Mouse (Mus musculus) kidney, postnatal 0 days (tissue): Measurements from ENCODE around the gene Cpa1. TPM values are rescaled to one million over a fixed set of nuclear protein-coding genes. Genes with fewer than 3 reads are reported as not detected.
A peak's percentile ranks its signal among the peaks of the same experiment; 100 is the strongest.

Experiments used
- ATAC-seq: fragments of 200-750 bp; cut with Nextera tagmentation; replicated peaks from 2 replicates; pipeline ENCODE4 v1.8.0; 2017; ENCODE audit warnings: low read depth, moderate number of reproducible peaks, moderate TSS enrichment, moderate library complexity; ENCODE audit not compliant: low FRiP score
- DNase-seq: peaks from one replicate; pipeline ENCODE4 v3.0.0-alpha.2; 2016; ENCODE audit warnings: low spot score
- H3K27ac ChIP-seq: fragments of 300-500 bp; sonication (generic); 2 replicates; pipeline ENCODE4 v1.5.1; 2014; ENCODE audit warnings: mild to moderate bottlenecking
- H3K27me3 ChIP-seq: fragments of 300-500 bp; sonication (generic); 2 replicates; pipeline ENCODE4 v1.6.1; 2014; ENCODE audit warnings: low read length, mixed read lengths; ENCODE audit not compliant: insufficient read depth
- H3K36me3 ChIP-seq: fragments of 300-500 bp; sonication (generic); 2 replicates; pipeline ENCODE4 v1.6.1; 2014; ENCODE audit warnings: low read length, mixed read lengths; ENCODE audit not compliant: insufficient read depth
- H3K4me1 ChIP-seq: fragments of 300-500 bp; sonication (generic); replicated peaks from 2 replicates; pipeline ENCODE4 v1.6.1; 2014; ENCODE audit warnings: antibody characterized with exemption, low read length, mixed read lengths; ENCODE audit not compliant: insufficient read depth
- H3K4me2 ChIP-seq: fragments of 300-500 bp; sonication (generic); 2 replicates; pipeline ENCODE4 v1.6.1; 2014; ENCODE audit warnings: mild to moderate bottlenecking, low read length, moderate library complexity, mixed read lengths
- H3K4me3 ChIP-seq: fragments of 300-500 bp; sonication (generic); replicated peaks from 2 replicates; pipeline ENCODE4 v1.5.1; 2014; ENCODE audit warnings: low read depth, low read length
- H3K9ac ChIP-seq: fragments of 300-500 bp; sonication (generic); 2 replicates; pipeline ENCODE4 v1.6.1; 2014; ENCODE audit warnings: low read depth, low read length
- H3K9me3 ChIP-seq: fragments of 300-500 bp; sonication (generic); replicated peaks from 2 replicates; pipeline ENCODE4 v1.6.1; 2016; ENCODE audit warnings: low read length, inconsistent platforms, mixed read lengths
- CTCF ChIP-seq: IDR thresholded peaks from 2 replicates; pipeline ENCODE4 v1.5.1; 2016; ENCODE audit warnings: antibody characterized with exemption, low read depth, mild to moderate bottlenecking, moderate library complexity
- WGBS: fragments of 180-500 bp; shearing (Covaris S2); extraction: QIAGEN DNeasy Blood & Tissue Kit; methylation state at CpG from one replicate; pipeline ENCODE4 v1.1.7; 2014; 5-methylcytosine and 5-hydroxymethylcytosine counted together
- polyA plus RNA-seq: library from polyadenylated mRNA; unstranded; fragments of >200 nt; fragmentation: Nextera tagmentation; extraction: Ambion mirVana; gene quantifications from 2 replicates; pipeline ENCODE4 v1.2.1, GENCODE M21; 2015

Cpa1 gene
- polyA plus RNA-seq, 1 experiment from 2014 or later, result 0.53 TPM

GRCm38 (mm10) chr6:30652425-30653188 lies 13.6 kb downstream of the Cpa1 start:
- no peak overlapping the region for H3K4me2 ChIP-seq
- H3K27me3 ChIP-seq, result no peaks in the 10 kb centered on the region
- H3K9ac ChIP-seq, result no peak overlapping the region
- no peaks in the 10 kb centered on the region for H3K36me3 ChIP-seq
- H3K9me3 ChIP-seq, result no peaks in the 10 kb centered on the region
- no peak overlapping the region for H3K4me3 ChIP-seq
- TF ChIP-seq CTCF, result no peak
- DNase-seq (no peak), ATAC-seq (no peak)
- peaks cover 25% of the 10 kb centered on the region for H3K4me1 ChIP-seq
- peak overlapping the region; percentile 76 for H3K27ac ChIP-seq
- 36% methylated on average over 9 of the region's 9 CpGs for WGBS

- Histone ChIP-seq H3K9ac (no peak overlapping the region), H3K4me1 (peaks cover 25% of the 10 kb centered on the region), H3K27ac (peak overlapping the region; percentile 51; the same call in 1 of the 2 replicates), H3K27me3 (no peaks in the 10 kb centered on the region), H3K9me3 (no peaks in the 10 kb centered on the region), H3K4me2 (no peak overlapping the region), H3K4me3 (no peak overlapping the region), H3K36me3 (no peaks in the 10 kb centered on the region)
- ATAC-seq (no peak), DNase-seq (peak; percentile 27)
- 57% methylated on average over 6 of the region's 6 CpGs for WGBS
- TF ChIP-seq CTCF, result no peak
These were observed 14.5 kb downstream of the Cpa1 start for GRCm38 (mm10) chr6:30653518-30653917.

GRCm38 (mm10) chr6:30654402-30654859 lies 15.4 kb downstream of the Cpa1 start:
- Histone ChIP-seq H3K27me3 (no peaks in the 10 kb centered on the region), H3K9me3 (no peaks in the 10 kb centered on the region), H3K27ac (peak overlapping the region; percentile 26; the same call in 1 of the 2 replicates), H3K4me3 (no peak overlapping the region), H3K4me2 (no peak overlapping the region), H3K9ac (no peak overlapping the region), H3K36me3 (no peaks in the 10 kb centered on the region), H3K4me1 (peaks cover 25% of the 10 kb centered on the region)
- WGBS, result 24% methylated on average over 6 of the region's 6 CpGs
- DNase-seq (peak; percentile 46), ATAC-seq (no peak)
- no peak for TF ChIP-seq CTCF

GRCm38 (mm10) chr6:30654932-30655331 lies 15.9 kb downstream of the Cpa1 start:
- Histone ChIP-seq H3K9ac (no peak overlapping the region), H3K27me3 (no peaks in the 10 kb centered on the region), H3K4me3 (no peak overlapping the region), H3K36me3 (no peaks in the 10 kb centered on the region), H3K4me1 (peaks cover 25% of the 10 kb centered on the region), H3K4me2 (no peak overlapping the region), H3K27ac (no peak overlapping the region; the same call in 1 of the 2 replicates), H3K9me3 (no peaks in the 10 kb centered on the region)
- ATAC-seq (no peak), DNase-seq (no peak)
- 72% methylated on average over 3 of the region's 3 CpGs for WGBS
- no peak for TF ChIP-seq CTCF

GRCm38 (mm10) chr6:30657279-30657678 lies 18.3 kb downstream of the Cpa1 start:
- no peak for TF ChIP-seq CTCF
- no peaks in the 10 kb centered on the region for H3K36me3 ChIP-seq
- no peak overlapping the region for H3K9ac ChIP-seq
- DNase-seq (no peak), ATAC-seq (no peak)
- H3K27me3 ChIP-seq, result no peaks in the 10 kb centered on the region
- H3K4me2 ChIP-seq, result no peak overlapping the region
- no peak overlapping the region for H3K4me3 ChIP-seq
- H3K27ac ChIP-seq, result peak overlapping the region; percentile 62
- H3K9me3 ChIP-seq, result no peaks in the 10 kb centered on the region
- 84% methylated on average over 12 of the region's 12 CpGs for WGBS
- H3K4me1 ChIP-seq, result peaks cover 25% of the 10 kb centered on the region

- Histone ChIP-seq H3K9ac (no peak overlapping the region), H3K36me3 (no peaks in the 10 kb centered on the region), H3K4me2 (no peak overlapping the region), H3K4me3 (no peak overlapping the region), H3K27ac (no peak overlapping the region), H3K9me3 (no peaks in the 10 kb centered on the region), H3K4me1 (peaks cover 18% of the 10 kb centered on the region), H3K27me3 (no peaks in the 10 kb centered on the region)
- ATAC-seq, result no peak
- no peak for TF ChIP-seq CTCF
- 62% methylated on average over 9 of the region's 9 CpGs for WGBS
- DNase-seq, result peak; percentile 35
These were observed 19.6 kb downstream of the Cpa1 start for GRCm38 (mm10) chr6:30658619-30659018.
